Mouse (Mus musculus): Measurements from ENCODE around the gene Nrip3.

The Nrip3 gene

GRCm38 (mm10) chr7:109767575-109768350 is 14.1 kb downstream of the Nrip3 start:
- no peak for DNase-seq (ENCODE audit: low spot score in 2 of 2)

DNA sequence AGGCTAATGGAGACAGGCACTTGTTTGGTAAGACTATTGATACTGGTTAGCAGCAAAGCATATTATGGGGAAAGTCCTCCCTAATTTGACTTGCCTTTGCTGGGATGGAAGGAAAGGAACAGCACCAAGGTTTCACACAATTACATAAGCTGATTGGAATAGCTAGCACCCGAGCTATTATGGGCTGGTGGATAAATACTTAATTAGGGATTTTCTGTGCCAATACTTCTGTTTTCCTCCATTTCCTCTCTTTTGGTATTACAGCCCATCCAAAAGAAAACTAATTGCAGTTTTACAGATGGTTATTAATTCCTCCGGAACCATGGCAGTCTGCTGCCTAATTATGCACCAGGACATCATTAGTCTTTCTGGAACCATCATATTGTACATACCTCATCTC is 17.8 kb downstream of the Nrip3 start:
- DNase-seq (ENCODE audit: low spot score in 2 of 2): no peak

DNA sequence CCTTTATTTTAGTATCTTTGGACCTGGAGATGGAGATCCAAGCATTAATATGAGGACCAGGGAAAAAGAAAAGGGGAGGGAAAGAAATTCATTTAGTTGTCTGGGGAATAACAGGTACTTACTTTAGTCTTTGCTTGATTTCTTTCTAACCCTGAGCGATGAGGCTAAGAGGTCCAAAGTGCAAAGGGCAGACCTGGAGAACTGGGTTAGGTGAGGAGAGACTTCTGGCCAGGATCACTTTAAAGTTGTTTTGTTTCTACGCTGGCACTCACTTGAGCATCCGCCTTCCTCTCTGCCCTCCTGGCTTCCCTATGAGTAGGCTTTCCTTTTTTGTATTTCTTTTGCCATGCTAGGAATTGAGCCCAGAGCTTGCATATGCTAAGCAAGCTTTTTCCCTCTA is 25.5 kb downstream of the Nrip3 start:
- no peak for DNase-seq (ENCODE audit: low spot score in 2 of 2)

DNA sequence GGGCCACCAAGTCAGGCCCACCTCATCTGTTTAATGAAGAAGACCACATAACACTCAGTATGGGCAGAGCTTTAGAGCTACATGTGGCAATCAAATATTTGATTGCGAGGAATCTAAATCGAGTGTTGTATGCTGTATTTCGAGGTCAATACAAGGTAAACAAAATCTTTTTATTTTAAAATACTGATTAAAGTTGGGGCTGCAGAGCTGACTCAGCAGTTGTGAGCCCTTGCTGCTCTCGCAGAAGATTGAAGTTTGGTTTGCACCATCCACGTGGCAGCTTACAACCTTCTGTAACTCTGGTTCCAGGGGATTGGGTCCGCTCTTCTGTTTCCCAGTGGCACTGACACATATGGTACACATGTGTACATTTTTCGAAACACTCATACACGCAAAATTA is 27.8 kb downstream of the Nrip3 start:
- no peak for DNase-seq (ENCODE audit: low spot score in 2 of 2)

- peak; percentile 56 to 80 for DNase-seq (ENCODE audit: low spot score in 2 of 2)
Measured at GRCm38 (mm10) chr7:109752008-109752925, 29.6 kb downstream of the Nrip3 start, which contains the start of gene Tmem9b. Tmem9b (minus strand) TSS chr7:109752875.

GRCm38 (mm10) chr7:109751427-109752007 is 30.3 kb downstream of the Nrip3 start:
- DNase-seq (ENCODE audit: low spot score in 2 of 2): no peak

DNA sequence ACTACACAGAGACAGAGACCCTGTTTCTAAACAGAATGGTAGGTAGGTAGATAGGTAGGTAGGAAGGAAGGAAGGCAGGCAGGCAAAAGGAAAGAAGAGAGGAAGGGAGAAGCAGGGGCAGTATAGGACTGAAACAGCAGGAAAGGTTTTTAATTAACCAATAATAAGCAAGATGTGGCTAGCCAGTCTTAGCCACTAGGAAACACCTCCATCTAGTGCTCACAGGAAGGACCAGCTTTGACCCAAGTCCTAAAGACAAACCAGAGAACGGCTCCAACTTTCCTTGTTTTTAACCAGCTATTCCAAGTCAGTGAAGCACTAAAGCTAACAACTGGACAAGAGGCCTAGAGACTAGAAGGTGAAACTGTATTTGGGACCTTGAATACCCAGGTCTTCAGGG is 34.1 kb downstream of the Nrip3 start:
- DNase-seq (ENCODE audit: low spot score in 2 of 2): no peak

GRCm38 (mm10) chr7:109741703-109742102 is 40.1 kb downstream of the Nrip3 start:
- DNase-seq (ENCODE audit: low spot score in 2 of 2): no peak

GRCm38 (mm10) chr7:109741060-109741459 is 40.8 kb downstream of the Nrip3 start:
- no peak for DNase-seq (ENCODE audit: low spot score in 2 of 2)

DNA sequence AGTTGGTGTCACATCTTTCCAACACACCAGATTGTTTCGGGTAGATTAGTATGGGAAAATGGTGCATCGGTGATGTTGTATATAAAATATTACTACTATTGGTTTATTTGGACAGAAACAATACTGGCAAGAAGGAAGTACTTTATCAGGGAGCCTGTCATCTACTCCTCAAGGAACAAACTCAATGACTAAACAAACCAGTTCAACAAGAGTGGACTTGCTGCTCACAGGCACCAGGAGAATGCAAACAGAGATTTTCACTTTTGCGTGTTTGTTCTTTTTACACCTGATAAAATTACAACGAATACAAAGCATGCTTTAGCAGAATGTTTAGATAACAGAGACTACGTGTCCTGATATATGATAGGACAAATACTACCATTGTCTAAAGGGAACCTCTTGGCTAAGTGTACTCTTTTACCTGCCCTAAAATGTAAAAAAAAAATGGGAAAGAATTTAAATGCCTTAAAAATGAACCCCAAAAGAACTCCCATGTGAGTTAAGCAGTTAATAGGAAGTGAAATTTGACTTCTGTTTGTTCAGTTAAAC is 41.9 kb downstream of the Nrip3 start:
- DNase-seq (ENCODE audit: low spot score in 2 of 2): no peak

DNA sequence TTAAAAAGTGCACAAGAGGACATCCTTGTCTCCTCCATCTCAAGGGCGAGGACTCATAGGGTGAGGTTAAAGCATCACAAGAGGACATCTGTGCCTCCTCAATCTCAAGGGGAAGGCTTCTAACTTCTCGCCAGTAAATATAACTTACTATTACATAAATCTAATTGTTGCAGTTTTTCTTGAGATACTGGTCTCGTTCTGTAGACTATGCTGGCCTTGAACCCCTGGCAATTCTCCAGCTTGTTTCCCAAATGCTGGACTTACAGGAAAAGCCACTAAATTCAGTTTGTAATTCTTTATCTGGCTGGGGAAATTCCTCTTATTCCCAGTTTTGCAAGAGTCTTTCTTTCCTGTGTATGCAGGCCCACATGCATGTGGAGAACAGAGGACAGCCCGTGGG is 47.0 kb downstream of the Nrip3 start:
- DNase-seq (ENCODE audit: low spot score in 2 of 2): no peak

- no peak for DNase-seq (ENCODE audit: low spot score in 2 of 2)
Measured at GRCm38 (mm10) chr7:109731626-109732025, 50.2 kb downstream of the Nrip3 start, which contains the start of gene Ascl3. Ascl3 (minus strand) TSS chr7:109731726.

DNA sequence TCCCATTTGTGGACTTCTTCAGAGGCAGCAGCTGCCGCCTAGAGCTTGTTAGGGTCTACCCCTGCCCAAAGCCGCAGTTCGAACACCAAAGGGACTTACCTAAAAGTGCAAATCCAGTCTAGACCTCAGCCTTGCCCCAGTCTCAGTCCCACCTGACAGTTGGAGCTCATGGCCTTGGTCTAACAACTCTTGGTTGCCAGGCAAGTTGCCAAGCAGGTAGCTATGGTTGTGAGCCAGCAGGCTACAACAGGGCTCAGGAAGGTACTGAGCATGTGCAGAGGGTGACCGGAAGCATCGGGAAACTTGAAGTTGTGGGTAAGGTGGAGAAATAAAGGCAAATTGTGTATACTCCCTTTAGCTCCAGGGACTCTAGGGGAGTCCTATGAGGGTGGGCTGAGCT is 58.1 kb downstream of the Nrip3 start, which contains the start of gene BC051019:
Gene BC051019, minus strand, starts transcription at position 154 of the 400 bp plus-strand sequence.
- DNase-seq (ENCODE audit: low spot score in 2 of 2): no peak

- DNase-seq (ENCODE audit: low spot score in 2 of 2): no peak
Measured at GRCm38 (mm10) chr7:109723114-109723513, 58.7 kb downstream of the Nrip3 start.

DNA sequence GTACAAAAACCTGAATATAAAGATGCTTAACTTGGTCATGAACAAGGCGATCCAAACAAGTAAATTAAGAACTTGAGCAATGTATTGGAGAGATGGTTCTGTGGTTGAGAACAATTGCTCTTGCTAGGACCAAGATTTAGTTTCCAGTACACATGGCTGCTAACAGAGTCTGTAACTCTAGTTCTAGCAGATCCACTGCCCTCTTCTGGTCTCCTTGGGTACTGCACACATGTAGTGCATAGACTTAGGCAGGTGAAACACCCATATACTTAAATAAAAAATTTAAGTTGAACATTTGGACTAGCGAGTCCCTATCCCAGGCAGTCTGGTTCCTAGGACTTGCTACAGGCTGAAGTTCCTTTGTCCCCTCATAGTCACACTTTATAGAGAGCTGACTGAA is 59.2 kb downstream of the Nrip3 start:
- no peak for DNase-seq (ENCODE audit: low spot score in 2 of 2)

GRCm38 (mm10) chr7:109719286-109719685 is 62.5 kb downstream of the Nrip3 start:
- DNase-seq (ENCODE audit: low spot score in 2 of 2): peak in 1 of 2 experiments; percentile 24

DNA sequence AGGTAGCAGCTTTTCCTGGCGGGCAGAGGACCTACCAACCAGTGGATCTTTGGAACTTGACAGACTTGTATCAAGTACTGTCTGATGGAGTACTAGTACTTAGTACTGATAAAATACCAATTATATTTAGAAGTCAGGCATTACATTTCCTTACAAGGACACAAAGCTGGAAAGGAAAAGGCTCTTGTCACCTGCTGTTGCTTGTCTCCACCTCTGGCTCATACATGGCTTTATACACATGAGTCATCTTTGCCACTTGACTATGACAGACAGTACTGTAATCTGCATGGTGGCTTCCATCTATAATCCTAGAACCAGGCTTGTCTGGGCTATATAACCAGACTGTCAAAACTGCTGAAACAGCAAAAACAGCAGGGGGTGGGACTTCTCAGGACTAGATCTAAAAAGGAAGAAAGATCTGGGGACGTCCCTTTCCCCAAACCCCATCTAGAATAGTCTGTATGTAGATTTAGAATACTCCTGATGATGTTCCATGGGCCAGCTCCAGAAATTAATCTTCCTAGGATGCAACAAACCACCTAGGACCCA is 68.3 kb downstream of the Nrip3 start:
- DNase-seq (ENCODE audit: low spot score in 2 of 2): no peak

DNA sequence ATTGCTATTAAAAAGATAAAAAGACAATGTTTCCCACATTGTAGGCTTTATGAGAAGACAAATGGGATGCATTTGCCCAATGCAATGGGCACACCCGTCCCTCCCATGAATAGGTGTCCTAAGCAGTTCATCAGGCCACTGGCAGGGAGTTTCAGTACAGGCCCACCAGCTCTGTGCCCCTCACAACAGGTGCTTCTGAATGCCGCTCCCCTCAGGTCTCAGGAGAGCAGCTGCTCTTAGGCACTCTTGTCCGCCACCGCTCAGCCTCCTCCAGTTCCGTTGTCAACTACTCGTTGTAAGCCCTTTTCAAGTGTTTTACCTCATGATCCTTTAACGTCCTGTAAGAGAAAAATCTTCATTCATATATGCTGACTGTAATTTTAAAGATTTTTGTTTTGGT is 69.6 kb downstream of the Nrip3 start:
- DNase-seq (ENCODE audit: low spot score in 2 of 2): no peak

DNA sequence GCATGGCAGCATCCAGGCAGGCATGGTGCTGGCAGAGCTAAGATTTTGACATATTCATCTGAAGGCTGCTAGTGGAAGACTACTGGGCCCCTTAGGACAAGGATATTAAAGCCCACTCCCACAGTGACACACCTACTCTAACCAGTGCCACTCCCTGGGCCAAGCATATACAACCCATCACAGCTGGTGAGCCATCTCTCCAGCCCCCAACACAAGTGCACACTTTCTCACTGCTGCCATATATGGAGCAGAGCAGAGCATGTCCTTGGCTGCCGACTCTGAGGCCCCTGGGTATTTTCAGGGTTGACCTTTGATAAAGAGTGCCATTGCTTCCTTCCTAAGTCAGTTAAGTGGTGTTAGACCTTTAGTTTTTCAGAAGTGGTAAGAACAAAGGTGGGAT is 71.8 kb downstream of the Nrip3 start:
- no peak for DNase-seq (ENCODE audit: low spot score in 2 of 2)

GRCm38 (mm10) chr7:109708961-109709382 is 72.9 kb downstream of the Nrip3 start:
- no peak for DNase-seq (ENCODE audit: low spot score in 2 of 2)

Measured in cerebellum, postnatal 4 days (tissue).